Mouse (Mus musculus) embryonic facial prominence, embryonic 12.5 days (tissue): Measurements from ENCODE around the gene Ano4. TPM values are rescaled to one million over a fixed set of nuclear protein-coding genes. Genes with fewer than 3 reads are reported as not detected.
"Not testable (repeated sequence)": the region's sequence is repeated elsewhere in the genome, so short reads cannot be mapped to it uniquely, and the experiment has no call there.

Source experiments
- ATAC-seq: fragments of 200-750 bp; cut with Nextera tagmentation; 2 replicates; pipeline ENCODE4 v1.8.0; 2017; ENCODE audit not compliant: insufficient number of reproducible peaks, insufficient read depth, low FRiP score, low TSS enrichment
- H3K27ac ChIP-seq: fragments of 300-500 bp; sonication (generic); 2 replicates; pipeline ENCODE4 v1.5.1; 2016; ENCODE audit warnings: mild to moderate bottlenecking
- H3K27me3 ChIP-seq: fragments of 300-500 bp; sonication (generic); 2 replicates; pipeline ENCODE4 v1.6.1; 2016; ENCODE audit warnings: mild to moderate bottlenecking, moderate library complexity
- H3K36me3 ChIP-seq: fragments of 300-500 bp; sonication (generic); 2 replicates; pipeline ENCODE4 v1.6.1; 2016; ENCODE audit warnings: mild to moderate bottlenecking
- H3K4me1 ChIP-seq: fragments of 300-500 bp; sonication (generic); 2 replicates; pipeline ENCODE4 v1.6.1; 2016
- H3K4me2 ChIP-seq: fragments of 300-500 bp; sonication (generic); replicated peaks from 2 replicates; pipeline ENCODE4 v1.6.1; 2016; ENCODE audit warnings: mild to moderate bottlenecking, moderate library complexity
- H3K4me3 ChIP-seq: fragments of 300-500 bp; sonication (generic); 2 replicates; pipeline ENCODE4 v1.5.1; 2016; ENCODE audit warnings: mild to moderate bottlenecking
- H3K9ac ChIP-seq: fragments of 300-500 bp; sonication (generic); 2 replicates; pipeline ENCODE4 v1.6.1; 2016; ENCODE audit warnings: mild to moderate bottlenecking, moderate library complexity
- H3K9me3 ChIP-seq: fragments of 300-500 bp; sonication (generic); 2 replicates; pipeline ENCODE4 v1.6.1; 2016; ENCODE audit warnings: mild to moderate bottlenecking, moderate library complexity
- WGBS: fragments of 180-500 bp; shearing (Covaris S2); methylation state at CpG from one replicate; pipeline ENCODE4 v1.1.7; 2016; 5-methylcytosine and 5-hydroxymethylcytosine counted together
- polyA plus RNA-seq: library from polyadenylated mRNA; unstranded; fragments of >200 nt; fragmentation: Nextera tagmentation; extraction: Ambion mirVana; gene quantifications from 2 replicates; pipeline ENCODE4 v1.2.1, GENCODE M21; 2016

Gene Ano4
- polyA plus RNA-seq, 1 experiment from 2014 or later: 1.5 TPM

DNA sequence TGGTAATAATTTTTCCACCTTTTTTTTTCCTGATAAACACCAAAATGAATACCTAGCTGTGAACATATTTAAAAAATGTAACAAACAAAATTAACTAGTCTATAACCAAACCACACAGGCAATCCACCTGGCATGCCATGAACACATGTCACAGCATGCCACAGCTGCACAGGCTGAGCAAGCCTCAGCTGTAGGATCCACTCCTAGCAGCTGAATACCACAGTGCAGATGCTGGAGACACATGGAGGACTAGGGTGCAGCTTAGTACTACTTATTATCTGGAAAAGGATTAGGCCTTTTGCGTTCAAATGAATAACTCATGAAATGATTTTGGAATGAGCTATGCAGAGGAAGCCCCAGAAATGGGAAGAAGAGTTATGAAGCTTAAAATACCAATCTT is 233.6 kb downstream of the Ano4 start:
- H3K4me3 ChIP-seq: no peak overlapping the region
- no peaks in the 10 kb centered on the region for H3K36me3 ChIP-seq
- no peak overlapping the region for H3K9ac ChIP-seq
- no peaks in the 10 kb centered on the region for H3K9me3 ChIP-seq
- no peak for ATAC-seq
- no peak overlapping the region for H3K4me2 ChIP-seq
- H3K27ac ChIP-seq: no peak overlapping the region
- WGBS: 87% methylated on average over 1 of the region's 1 CpGs
- no peaks in the 10 kb centered on the region for H3K27me3 ChIP-seq
- no peaks in the 10 kb centered on the region for H3K4me1 ChIP-seq

DNA sequence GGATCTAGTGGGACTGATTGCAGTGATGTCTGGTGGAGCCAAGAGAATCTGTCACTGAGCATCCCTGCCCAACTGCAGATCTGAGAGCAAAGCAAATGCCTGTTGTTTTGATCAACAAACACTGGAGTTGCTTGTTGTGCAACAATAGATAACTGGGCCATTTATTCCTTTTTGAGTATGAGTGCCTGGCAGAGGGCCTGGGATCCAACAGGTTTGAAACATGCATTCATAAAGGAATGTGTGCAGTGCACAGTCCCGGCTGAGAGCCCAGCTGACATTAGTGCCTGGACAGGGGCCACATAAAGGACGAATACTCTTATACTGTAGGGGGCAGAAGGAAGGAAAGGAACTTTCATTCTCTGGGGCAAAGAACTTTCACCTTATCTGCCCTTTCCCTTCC is 241.0 kb downstream of the Ano4 start:
- ATAC-seq: no peak
- no peaks in the 10 kb centered on the region for H3K27me3 ChIP-seq
- H3K9ac ChIP-seq: no peak overlapping the region
- H3K4me2 ChIP-seq: no peak overlapping the region
- H3K36me3 ChIP-seq: no peaks in the 10 kb centered on the region
- no peaks in the 10 kb centered on the region for H3K4me1 ChIP-seq
- 57% methylated on average over 2 of the region's 2 CpGs for WGBS
- H3K27ac ChIP-seq: no peak overlapping the region
- no peak overlapping the region for H3K4me3 ChIP-seq
- H3K9me3 ChIP-seq: no peaks in the 10 kb centered on the region

DNA sequence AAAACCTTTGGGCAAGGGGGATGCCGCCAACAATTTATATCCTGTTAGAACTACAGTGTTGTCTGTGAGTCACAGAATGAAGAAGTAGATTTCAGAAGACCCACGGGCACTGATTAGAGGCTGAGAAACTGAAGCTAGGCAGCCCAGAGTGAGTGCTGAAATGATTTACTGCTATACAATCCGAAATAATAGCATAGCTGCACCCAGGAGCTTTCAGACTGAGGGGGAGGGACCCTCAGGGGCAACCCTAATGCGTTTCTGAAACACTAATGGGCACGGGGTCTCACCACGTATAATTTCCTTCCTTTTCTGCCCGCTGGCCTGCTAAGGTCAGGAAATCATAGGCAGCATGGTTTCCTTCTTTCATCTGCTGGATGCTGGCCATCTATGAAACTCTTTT is 242.5 kb downstream of the Ano4 start:
- Histone ChIP-seq H3K4me3 (no peak overlapping the region), H3K4me1 (no peaks in the 10 kb centered on the region), H3K36me3 (no peaks in the 10 kb centered on the region), H3K27ac (no peak overlapping the region), H3K9me3 (no peaks in the 10 kb centered on the region), H3K9ac (no peak overlapping the region), H3K27me3 (no peaks in the 10 kb centered on the region), H3K4me2 (no peak overlapping the region)
- WGBS: 67% methylated on average over 7 of the region's 7 CpGs
- ATAC-seq: no peak

DNA sequence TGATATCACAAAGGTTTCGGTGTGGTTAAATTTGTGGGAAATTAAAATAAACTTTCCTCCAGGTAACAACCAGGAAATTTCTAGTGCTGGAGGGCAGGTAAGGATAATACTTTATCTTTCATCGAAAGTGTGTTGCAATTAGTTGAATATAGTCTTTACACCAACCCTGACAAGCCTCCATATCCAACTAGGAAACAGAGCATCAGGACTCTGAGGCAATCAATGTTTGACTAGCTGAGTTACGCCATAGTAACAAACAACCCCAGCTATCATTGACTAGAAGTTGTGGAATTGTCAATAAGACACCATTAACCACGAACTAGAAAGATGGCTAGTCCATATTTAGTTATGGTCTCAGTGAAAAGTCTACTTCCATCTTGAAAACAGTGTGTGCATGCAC is 246.4 kb downstream of the Ano4 start:
- Histone ChIP-seq H3K27me3 (no peaks in the 10 kb centered on the region), H3K9ac (no peak overlapping the region), H3K9me3 (no peaks in the 10 kb centered on the region), H3K27ac (no peak overlapping the region), H3K4me2 (no peak overlapping the region), H3K4me3 (no peak overlapping the region), H3K36me3 (no peaks in the 10 kb centered on the region), H3K4me1 (no peaks in the 10 kb centered on the region)
- WGBS: 74% methylated on average over 4 of the region's 4 CpGs
- no peak for ATAC-seq

DNA sequence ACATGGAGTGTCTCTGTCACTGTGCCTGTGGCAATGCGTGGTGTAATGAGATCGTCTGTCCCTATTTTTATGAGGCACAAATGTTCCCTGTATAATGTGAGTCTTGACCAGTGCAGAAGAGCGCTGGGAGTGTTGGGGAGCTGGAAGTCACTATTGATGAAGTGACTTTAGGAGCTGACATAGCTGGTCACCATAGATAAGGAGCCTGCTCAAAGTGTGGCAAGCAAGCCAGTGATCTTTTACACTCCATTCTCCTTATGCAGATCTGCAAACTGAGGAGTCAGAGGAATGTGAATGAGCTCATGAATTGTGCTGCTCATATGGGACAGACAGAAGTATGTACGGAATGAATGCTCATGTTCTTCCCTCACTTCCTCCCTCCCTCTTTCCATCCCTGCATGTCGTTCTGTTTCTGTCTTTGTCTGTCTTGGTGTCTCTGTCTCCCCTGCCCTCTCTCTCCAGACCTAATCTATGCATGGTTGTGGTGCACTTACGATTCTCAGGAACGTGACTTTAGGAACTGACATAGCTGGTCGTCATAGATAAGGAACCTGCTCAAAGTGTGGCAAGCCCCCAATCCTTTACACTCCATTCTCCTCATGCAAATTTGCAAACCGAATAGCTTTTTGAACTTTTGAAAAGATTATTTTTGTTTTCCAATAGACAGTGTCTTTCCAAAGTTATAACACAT is 252.1 kb downstream of the Ano4 start:
- Histone ChIP-seq H3K9me3 (no peaks in the 10 kb centered on the region), H3K4me3 (no peak overlapping the region), H3K4me1 (no peaks in the 10 kb centered on the region), H3K36me3 (no peaks in the 10 kb centered on the region), H3K9ac (no peak overlapping the region), H3K27ac (no peak overlapping the region), H3K4me2 (no peak overlapping the region), H3K27me3 (no peaks in the 10 kb centered on the region)
- ATAC-seq: no peak
- 73% methylated on average over 9 of the region's 9 CpGs for WGBS

DNA sequence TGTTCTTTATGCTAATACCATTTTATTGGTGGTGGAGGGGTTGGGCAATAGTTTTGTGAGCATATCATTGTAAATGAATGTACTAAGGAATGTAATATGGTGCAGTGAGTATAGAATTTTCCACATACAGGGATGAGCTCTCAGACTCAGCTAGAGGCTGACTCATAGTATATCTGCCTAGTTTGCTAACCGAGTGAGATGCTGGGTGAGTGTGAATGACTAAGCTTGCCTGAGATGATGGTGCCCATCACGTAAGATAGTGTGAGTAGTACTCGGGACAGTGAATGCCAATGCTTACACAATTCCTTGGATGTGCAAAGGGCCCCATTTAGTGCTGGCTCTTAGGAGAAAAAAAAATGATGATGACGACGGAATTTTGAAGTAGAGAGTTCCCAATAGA is 267.1 kb downstream of the Ano4 start:
- H3K27ac ChIP-seq: no peak overlapping the region
- no peak overlapping the region for H3K9ac ChIP-seq
- no peaks in the 10 kb centered on the region for H3K27me3 ChIP-seq
- 84% methylated on average over 5 of the region's 5 CpGs for WGBS
- no peak overlapping the region for H3K4me2 ChIP-seq
- H3K9me3 ChIP-seq: no peaks in the 10 kb centered on the region
- ATAC-seq: no peak
- H3K4me3 ChIP-seq: no peak overlapping the region
- H3K4me1 ChIP-seq: no peaks in the 10 kb centered on the region
- H3K36me3 ChIP-seq: no peaks in the 10 kb centered on the region

DNA sequence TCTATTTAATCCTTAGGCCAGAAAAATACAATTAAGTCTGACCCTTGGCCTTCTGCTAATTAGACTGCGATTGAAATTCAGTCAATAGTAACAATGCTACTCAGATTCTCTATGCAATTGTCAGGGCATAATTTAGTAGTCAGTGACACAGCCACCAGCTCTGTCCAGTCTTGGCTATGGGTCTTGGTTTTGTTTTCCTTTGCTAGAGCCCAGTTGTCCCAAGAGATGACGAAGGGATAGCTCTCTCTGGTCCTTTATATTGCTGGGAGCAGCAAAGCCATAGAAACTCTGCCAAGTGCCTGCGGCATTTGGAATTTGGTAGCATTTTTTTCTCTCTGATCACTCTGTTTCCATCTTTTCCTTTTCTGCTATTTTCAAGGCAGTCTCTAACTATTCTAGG is 288.7 kb downstream of the Ano4 start:
- H3K4me2 ChIP-seq: no peak overlapping the region
- no peak overlapping the region for H3K4me3 ChIP-seq
- H3K27me3 ChIP-seq: no peaks in the 10 kb centered on the region
- H3K4me1 ChIP-seq: no peaks in the 10 kb centered on the region
- H3K36me3 ChIP-seq: no peaks in the 10 kb centered on the region
- no peak overlapping the region for H3K27ac ChIP-seq
- H3K9me3 ChIP-seq: no peaks in the 10 kb centered on the region
- 76% methylated on average over 3 of the region's 3 CpGs for WGBS
- no peak for ATAC-seq
- no peak overlapping the region for H3K9ac ChIP-seq

DNA sequence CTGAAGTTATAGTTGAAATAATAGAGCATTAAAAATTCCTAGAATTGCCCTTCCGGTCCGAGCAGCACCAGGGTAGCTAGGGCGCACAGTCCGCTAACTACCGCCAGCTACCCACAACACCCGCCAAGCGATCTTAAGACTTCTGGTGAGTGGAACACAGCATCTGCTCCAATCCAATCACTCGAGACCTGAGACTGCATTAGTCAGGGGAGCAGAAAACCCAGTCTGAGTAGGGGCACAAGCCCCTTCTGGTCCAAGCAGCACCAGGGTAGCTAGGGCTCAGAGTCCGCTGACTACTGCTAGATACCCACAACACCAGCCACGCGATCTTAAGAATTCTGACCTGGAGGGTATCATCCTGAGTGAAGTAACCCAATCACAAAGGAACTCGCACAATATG is 299.6 kb downstream of the Ano4 start:
- H3K9ac ChIP-seq, H3K4me1 ChIP-seq, H3K36me3 ChIP-seq, H3K27ac ChIP-seq, H3K4me3 ChIP-seq, H3K27me3 ChIP-seq, ATAC-seq, H3K4me2 ChIP-seq, H3K9me3 ChIP-seq: not testable (repeated sequence)
- WGBS: 89% methylated on average over 12 of the region's 12 CpGs

DNA sequence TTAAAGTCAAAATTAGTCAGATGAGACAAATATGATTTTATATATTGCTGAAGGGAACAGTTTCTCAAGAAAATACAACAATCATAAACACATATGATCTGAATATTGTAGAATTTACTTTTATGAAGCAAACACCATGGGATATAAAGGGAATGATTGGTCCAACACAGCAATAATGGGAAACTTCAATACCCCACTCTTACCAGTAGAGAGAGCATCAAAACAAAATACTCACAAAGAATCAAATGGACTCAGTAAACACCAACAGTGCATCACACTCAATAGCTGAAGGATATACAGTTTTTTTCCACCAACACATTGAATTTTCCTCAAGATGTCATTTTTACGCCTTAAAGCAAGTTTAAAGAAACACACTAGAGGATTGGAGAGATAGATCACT is 300.4 kb downstream of the Ano4 start:
- Histone ChIP-seq H3K4me2 (no peak overlapping the region), H3K4me3 (no peak overlapping the region), H3K36me3 (no peaks in the 10 kb centered on the region), H3K9me3 (no peaks in the 10 kb centered on the region), H3K27me3 (no peaks in the 10 kb centered on the region), H3K4me1 (no peaks in the 10 kb centered on the region), H3K9ac (no peak overlapping the region), H3K27ac (no peak overlapping the region)
- no peak for ATAC-seq
- WGBS: 95% methylated on average over 1 of the region's 1 CpGs

DNA sequence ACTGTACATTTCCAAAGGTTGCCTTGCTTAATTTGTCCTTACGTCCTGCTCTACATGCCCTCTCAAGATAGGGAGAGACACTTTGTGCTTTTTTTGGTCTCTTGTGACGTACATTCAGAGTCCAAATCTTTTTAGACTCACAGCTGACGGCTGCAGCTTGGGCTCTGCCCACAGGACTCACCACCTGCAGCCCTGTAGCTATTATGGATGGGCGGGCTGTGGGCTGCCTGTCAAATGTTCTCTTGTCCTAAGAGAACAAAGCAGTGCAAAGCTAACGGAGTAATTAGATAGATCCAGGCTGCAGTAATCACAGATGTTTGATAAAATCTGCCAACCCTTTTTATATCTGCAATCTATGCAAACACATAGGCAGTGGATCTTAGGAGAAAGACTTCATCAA is 325.6 kb downstream of the Ano4 start:
- no peak overlapping the region for H3K9ac ChIP-seq
- H3K27ac ChIP-seq: no peak overlapping the region
- ATAC-seq: no peak
- no peak overlapping the region for H3K4me2 ChIP-seq
- H3K4me1 ChIP-seq: no peaks in the 10 kb centered on the region
- no peaks in the 10 kb centered on the region for H3K36me3 ChIP-seq
- WGBS: 56% methylated on average over 5 of the region's 5 CpGs
- H3K4me3 ChIP-seq: no peak overlapping the region
- H3K27me3 ChIP-seq: no peaks in the 10 kb centered on the region
- H3K9me3 ChIP-seq: no peaks in the 10 kb centered on the region

DNA sequence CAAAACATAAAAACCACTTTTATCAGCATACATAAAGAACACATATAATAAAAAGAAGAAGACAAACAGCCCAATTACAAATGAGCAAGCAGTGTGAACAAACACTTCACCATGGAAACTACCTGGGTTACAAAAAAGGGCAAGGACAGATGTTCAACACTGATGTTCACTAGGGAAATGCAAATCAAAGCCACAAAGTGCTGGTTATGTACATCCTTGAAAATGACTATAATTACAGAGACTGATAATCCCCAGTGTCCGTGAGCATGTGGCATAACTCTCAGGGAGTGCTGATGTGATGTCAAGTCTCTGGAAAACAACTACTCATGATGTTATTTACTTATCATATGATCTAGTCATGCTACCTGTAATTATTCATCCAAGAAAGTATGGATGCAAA is 336.3 kb downstream of the Ano4 start:
- 56% methylated on average over 1 of the region's 1 CpGs for WGBS
- Histone ChIP-seq H3K4me3 (no peak overlapping the region), H3K9ac (no peak overlapping the region), H3K27ac (no peak overlapping the region), H3K36me3 (no peaks in the 10 kb centered on the region), H3K4me2 (no peak overlapping the region), H3K27me3 (no peaks in the 10 kb centered on the region), H3K9me3 (no peaks in the 10 kb centered on the region), H3K4me1 (no peaks in the 10 kb centered on the region)
- ATAC-seq: no peak

DNA sequence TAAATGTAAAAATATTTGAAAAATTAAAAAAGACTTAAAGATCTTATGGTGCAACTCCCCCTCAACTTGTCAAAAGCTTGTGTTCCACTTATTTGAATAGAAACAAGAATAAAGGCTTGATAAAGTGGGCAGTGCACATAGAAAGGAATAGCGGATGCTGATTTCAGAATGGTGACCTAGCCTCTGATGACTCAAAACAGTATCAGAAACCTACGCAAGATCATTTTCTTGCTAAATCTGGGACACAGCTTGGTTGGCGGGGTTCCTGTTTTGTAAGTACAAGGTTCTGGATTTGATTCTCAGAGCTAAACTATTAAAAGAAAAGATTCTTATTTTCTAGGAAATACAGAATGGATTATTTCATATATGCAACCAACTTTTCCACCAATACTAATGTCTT is 340.0 kb downstream of the Ano4 start:
- Histone ChIP-seq H3K4me3 (no peak overlapping the region), H3K36me3 (no peaks in the 10 kb centered on the region), H3K27ac (no peak overlapping the region), H3K9ac (no peak overlapping the region), H3K27me3 (no peaks in the 10 kb centered on the region), H3K4me1 (no peaks in the 10 kb centered on the region), H3K9me3 (no peaks in the 10 kb centered on the region), H3K4me2 (no peak overlapping the region)
- ATAC-seq: no peak
- WGBS: 93% methylated on average over 3 of the region's 3 CpGs

DNA sequence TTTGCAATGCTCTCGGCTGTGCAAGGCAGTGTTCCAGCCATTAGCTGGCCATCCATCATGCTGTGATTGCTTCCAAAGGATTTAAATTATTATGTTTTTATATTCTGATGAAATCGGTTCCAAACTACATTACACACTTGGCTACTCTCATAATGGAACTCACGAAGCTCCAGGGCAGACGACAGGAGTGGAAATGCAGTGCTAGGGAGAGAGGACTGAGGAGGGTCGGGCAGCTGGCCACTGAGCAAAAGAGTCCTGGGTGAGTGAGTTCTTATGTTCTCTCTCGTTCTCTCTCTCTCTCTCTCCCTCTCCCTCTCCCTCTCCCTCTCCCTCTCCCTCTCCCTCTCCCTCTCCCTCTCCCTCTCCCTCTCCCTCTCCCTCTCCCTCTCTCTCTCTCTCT is 357.6 kb downstream of the Ano4 start:
- no peaks in the 10 kb centered on the region for H3K4me1 ChIP-seq
- no peaks in the 10 kb centered on the region for H3K9me3 ChIP-seq
- H3K4me2 ChIP-seq: no peak overlapping the region
- H3K9ac ChIP-seq: no peak overlapping the region
- no peak overlapping the region for H3K27ac ChIP-seq
- H3K4me3 ChIP-seq: no peak overlapping the region
- H3K27me3 ChIP-seq: no peaks in the 10 kb centered on the region
- H3K36me3 ChIP-seq: no peaks in the 10 kb centered on the region
- no peak for ATAC-seq
- 64% methylated on average over 6 of the region's 6 CpGs for WGBS
